Mouse (Mus musculus) heart, adult 2 months (tissue): ENCODE data around the gene Bscl2.

Source experiments
- EP300 ChIP-seq: fragments of 200-500 bp; IDR thresholded peaks from 2 replicates; pipeline ENCODE4 v1.6.1; 2011; ENCODE audit warnings: low read depth, low read length, control low read depth; ENCODE audit not compliant: insufficient read depth
- POLR2A ChIP-seq: fragments of 200-500 bp; IDR thresholded peaks from 2 replicates; pipeline ENCODE4 v1.6.1; 2011; ENCODE audit warnings: mild to moderate bottlenecking, low read depth, low read length, control low read depth; ENCODE audit not compliant: insufficient read depth

GRCm38 (mm10) chr19:8790171-8790570 is 47.1 kb upstream of the Bscl2 start:
- TF ChIP-seq EP300 (no peak), POLR2A (no peak)
